Mouse (Mus musculus) testis, postnatal 14 days (tissue): ENCODE measurements around the gene Agap1.

ENCODE experiments used
- DNase-seq: peaks from one replicate; pipeline ENCODE4 v3.0.0; 2021; ENCODE audit warnings: low spot score

Gene Agap1

DNA sequence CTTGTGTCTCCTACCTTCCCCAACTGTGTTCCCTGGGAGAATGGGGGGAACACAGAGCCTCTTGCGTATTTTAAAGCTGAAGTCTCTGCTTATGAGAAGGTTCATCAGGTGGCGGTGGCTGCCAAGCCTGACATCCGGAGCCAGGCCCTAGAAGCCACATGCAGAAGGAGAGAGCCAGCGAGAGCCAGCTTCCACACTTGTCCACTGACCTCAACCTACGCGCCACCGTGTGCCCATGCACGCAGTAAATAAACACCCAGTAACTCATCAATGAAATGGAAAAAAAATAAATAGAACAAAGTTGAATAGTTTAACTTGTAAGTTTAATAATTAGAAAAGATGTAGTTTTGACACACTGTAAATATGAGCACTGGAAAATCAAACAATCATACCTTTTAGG, 455.2 kb downstream of the Agap1 start:
- DNase-seq = no peak

- DNase-seq = no peak
These were observed 457.8 kb downstream of the Agap1 start for GRCm38 (mm10) chr1:89912392-89912791.

- no peak for DNase-seq
These were observed 459.0 kb downstream of the Agap1 start for GRCm38 (mm10) chr1:89913611-89914010.

- no peak for DNase-seq
These were observed 463.5 kb downstream of the Agap1 start for GRCm38 (mm10) chr1:89918111-89918510.

DNA sequence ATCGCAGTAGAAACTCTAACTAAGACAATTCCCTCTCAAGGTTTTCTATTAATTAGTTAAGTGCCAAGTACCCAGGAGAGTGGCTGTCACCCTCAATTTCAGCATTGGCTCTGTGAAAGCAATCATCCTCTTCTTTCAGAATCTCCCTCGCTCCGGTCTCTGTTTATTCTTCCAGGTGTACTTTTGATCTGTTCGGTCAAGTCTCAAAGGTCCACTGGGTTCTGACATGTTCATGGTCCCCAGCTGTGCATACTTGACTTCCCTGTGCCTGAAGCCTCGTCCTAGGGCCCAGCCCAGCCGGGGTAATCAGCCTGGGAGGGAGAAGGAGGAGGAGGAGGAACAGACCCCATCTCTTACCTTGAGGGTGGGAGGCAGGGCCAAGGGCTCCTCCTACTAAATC, 464.6 kb downstream of the Agap1 start:
- DNase-seq = no peak

DNA sequence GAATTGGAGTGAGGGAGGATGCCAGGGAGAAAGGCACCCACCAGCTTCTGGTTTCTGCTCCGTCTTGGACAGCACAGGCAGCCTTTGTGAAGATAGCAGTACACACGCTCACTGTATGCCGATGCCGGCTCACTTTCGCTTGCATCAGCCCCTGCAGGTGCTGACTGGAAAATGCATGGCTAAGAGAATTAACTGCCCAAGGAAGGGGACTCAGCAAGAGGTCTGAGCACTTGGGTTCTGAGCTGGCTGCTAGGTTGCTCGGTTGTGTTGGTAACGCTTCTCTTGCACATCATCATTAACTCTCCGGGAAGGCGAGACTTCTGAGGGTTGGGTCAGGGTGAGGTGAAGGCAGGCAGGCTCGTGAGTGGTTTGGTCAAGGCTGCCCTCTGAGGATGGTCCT, 467.2 kb downstream of the Agap1 start:
- no peak for DNase-seq

DNA sequence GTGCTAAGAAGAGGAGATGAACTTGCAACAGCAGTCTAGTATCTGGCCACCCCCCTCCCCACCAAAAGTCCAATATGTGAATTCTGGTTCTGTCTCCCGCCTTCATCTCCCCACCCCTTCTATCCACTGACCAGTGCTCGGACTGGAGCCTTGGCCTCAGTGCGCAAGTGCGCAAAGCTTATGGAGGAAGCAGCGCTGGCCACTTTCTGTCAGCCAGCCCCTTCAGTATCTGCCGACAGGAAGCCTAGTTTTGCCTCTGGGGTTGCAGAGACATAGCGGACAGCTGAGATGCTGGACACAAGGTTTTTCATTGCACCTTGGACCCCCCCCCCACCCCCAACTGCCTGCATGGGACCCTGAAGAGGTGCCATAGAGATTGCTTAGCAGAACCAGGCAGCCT, 467.7 kb downstream of the Agap1 start:
- no peak for DNase-seq

- no peak for DNase-seq
These were observed 468.5 kb downstream of the Agap1 start for GRCm38 (mm10) chr1:89922883-89923641.

- no peak for DNase-seq
These were observed 469.0 kb downstream of the Agap1 start for GRCm38 (mm10) chr1:89923642-89924020.

DNA sequence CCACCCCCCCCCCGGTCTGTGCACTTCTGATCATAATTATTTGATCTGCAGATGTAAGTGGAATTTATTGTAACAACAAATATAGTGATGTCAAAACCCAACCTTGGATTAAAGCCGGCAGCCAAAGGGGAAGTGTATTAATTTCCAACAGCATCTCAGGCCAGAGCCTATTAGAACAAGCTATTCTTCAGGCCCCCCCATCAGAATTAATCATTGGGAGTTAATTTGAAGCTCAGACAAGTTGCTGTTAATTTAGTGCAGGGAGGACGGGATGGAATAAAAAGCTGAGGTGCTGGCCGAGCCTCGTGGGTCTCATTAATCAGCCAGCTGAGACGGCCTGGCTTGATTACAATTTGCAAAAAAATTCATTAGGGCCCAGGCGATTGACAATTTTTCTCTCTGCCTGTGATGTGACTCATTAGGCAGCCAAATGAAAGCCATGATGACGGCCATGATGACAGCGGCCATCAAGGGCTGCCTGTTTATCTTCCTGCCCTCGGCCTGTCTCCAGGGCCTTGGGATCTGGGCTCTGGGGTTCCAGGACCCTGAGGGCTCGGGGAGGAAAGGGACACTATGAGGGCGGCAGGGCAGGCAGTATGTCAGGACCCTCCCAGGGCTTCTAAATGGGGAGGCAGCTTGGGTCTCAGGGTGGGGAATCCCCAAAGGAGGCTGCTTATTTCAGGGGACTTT, 471.0 kb downstream of the Agap1 start:
- no peak for DNase-seq

DNA sequence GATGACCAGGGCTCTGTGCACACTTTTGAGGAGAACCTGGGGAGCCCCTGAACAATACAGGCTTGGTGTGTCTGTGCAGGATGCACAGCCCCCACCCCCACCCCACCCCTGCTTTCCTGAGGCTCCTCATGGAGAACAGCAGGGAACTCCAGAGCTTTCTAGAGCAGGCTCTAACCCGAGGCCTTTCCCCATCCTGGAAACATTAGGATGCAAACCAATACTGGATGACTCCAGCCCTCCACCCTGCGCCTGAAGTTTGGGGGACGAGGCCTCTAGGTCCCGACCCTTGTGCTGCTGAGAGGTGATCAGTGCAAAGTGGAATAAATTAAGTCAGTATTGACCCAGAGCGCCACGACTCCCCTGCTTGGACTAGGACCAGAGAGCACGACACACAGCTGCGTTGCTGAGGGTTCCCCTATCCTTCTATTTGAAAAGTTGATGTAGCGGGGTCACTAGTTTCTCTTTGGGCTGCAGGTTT, 472.0 kb downstream of the Agap1 start:
- no peak for DNase-seq

GRCm38 (mm10) chr1:89927061-89927661, 472.6 kb downstream of the Agap1 start:
- no peak for DNase-seq

- no peak for DNase-seq
These were observed 474.1 kb downstream of the Agap1 start for GRCm38 (mm10) chr1:89928676-89929075.

DNA sequence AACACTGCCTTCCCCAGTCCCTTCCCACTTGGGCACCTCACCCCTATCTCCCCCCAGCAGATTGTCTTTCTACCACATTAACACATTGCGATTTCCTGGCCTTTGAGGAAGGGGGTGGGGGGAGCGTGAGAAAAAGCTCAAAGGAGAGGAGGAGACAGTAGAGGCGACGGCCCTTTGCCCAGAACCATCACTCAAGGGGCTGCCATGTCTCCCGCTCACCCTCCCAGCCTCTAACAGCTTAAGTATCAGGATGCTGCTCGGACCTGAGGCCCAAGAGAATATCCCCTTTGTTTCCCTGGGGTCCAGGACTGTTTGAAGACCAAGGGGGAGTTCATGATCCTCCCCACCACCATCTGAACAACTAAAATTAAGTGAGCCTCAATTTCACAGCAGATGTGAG, 474.6 kb downstream of the Agap1 start:
- no peak for DNase-seq

- no peak for DNase-seq
These were observed 475.3 kb downstream of the Agap1 start for GRCm38 (mm10) chr1:89929721-89930505.

DNA sequence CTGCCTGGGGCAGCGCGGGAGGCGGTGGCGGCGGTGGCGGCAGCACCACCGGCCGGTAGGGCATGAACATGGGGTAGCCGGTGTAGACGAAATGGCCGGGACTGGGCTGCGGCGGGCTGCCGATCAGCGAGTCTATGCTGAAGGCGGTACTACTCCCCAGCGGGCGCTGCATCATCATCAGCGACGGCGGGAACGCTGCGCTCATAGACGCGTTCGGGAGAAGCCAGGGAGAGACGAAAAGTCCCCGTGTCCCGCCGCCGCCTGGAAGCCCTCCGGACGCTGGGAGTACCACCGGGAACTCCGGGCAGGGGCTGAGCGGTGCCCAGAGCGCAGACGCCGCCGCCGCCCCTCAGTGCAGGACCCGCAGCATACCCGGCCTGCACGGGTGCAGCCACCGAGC, 475.9 kb downstream of the Agap1 start:
- DNase-seq = no peak

GRCm38 (mm10) chr1:89931120-89931519, 476.5 kb downstream of the Agap1 start, which contains the start of gene Gbx2:
Gbx2 (minus strand) TSS chr1:89931179.
- DNase-seq = peak; percentile 82

- DNase-seq = no peak
These were observed 477.4 kb downstream of the Agap1 start for GRCm38 (mm10) chr1:89932021-89932423.

- DNase-seq = no peak
These were observed 478.0 kb downstream of the Agap1 start for GRCm38 (mm10) chr1:89932616-89933015.

DNA sequence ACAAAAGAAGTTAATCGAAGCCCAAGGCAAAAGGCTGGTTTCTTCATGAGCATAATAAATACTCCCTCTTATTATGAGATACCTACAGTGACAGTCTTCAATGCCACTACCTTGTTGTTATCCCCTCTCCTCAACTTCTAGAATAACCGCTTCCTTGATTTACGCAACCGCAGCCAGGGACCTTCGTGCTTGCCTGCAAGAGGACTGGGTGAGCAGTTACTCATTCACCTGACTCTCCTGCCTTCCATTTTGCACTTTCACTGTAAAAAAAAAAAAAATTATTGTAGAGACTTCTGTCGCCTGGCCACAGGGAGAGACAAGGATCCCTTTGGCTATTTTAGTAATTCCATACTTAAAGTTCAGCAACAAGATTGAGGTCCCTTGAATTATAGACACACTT, 478.4 kb downstream of the Agap1 start:
- DNase-seq = no peak

GRCm38 (mm10) chr1:89933786-89934185, 479.2 kb downstream of the Agap1 start:
- DNase-seq = no peak
